Mouse (Mus musculus): ENCODE measurements at regions not wholly inside any gene's neighbourhood (a gene's known extent, or its start where the extent isn't known, plus 50 kb on each side); places are given as distances from the start of the nearest gene placed in this dataset.

GRCm38 (mm10) chr3:149101785-149102184 lies 111.4 kb upstream of the Adgrl2 start:
- no peak for TF ChIP-seq POLR2A (IDR thresholded peaks at IDR 0.05; ENCODE audit: low read depth, low read length)
- TF ChIP-seq CTCF (IDR thresholded peaks at IDR 0.05; ENCODE audit: extremely low read depth, insufficient read length, insufficient replicate concordance, low read depth, low read length), result no peak
